Mouse (Mus musculus) liver, embryonic 12.5 days (tissue): Measurements from ENCODE around the gene Snx3. TPM values are rescaled to one million over a fixed set of nuclear protein-coding genes. Genes with fewer than 3 reads are reported as not detected.

Experiments
- ATAC-seq: fragments of 200-750 bp; cut with Nextera tagmentation; 2 replicates; pipeline ENCODE4 v1.8.0; 2017; ENCODE audit warnings: moderate number of reproducible peaks, mild to moderate bottlenecking, moderate library complexity
- H3K27ac ChIP-seq: fragments of 300-500 bp; sonication (generic); 2 replicates; pipeline ENCODE4 v1.5.1; 2016; ENCODE audit warnings: mild to moderate bottlenecking
- H3K27me3 ChIP-seq: fragments of 300-500 bp; sonication (generic); replicated peaks from 2 replicates; pipeline ENCODE4 v1.6.1; 2016; ENCODE audit warnings: mild to moderate bottlenecking, moderate library complexity
- H3K36me3 ChIP-seq: fragments of 300-500 bp; sonication (generic); 2 replicates; pipeline ENCODE4 v1.6.1; 2016; ENCODE audit warnings: mild to moderate bottlenecking, moderate library complexity
- H3K4me1 ChIP-seq: fragments of 300-500 bp; sonication (generic); 2 replicates; pipeline ENCODE4 v1.6.1; 2016
- H3K4me2 ChIP-seq: fragments of 300-500 bp; sonication (generic); 2 replicates; pipeline ENCODE4 v1.6.1; 2016; ENCODE audit warnings: mild to moderate bottlenecking, moderate library complexity
- H3K4me3 ChIP-seq: fragments of 300-500 bp; sonication (generic); 2 replicates; pipeline ENCODE4 v1.5.1; 2016; ENCODE audit warnings: mild to moderate bottlenecking, moderate library complexity
- H3K9ac ChIP-seq: fragments of 300-500 bp; sonication (generic); 2 replicates; pipeline ENCODE4 v1.6.1; 2016; ENCODE audit warnings: mild to moderate bottlenecking, moderate library complexity
- H3K9me3 ChIP-seq: fragments of 300-500 bp; sonication (generic); replicated peaks from 2 replicates; pipeline ENCODE4 v1.6.1; 2016; ENCODE audit warnings: mild to moderate bottlenecking, moderate library complexity
- WGBS: fragments of 180-500 bp; shearing (Covaris S2); methylation state at CpG from one replicate; pipeline ENCODE4 v1.1.7; 2016; ENCODE audit not compliant: insufficient replicate concordance; 5-methylcytosine and 5-hydroxymethylcytosine counted together
- polyA plus RNA-seq: library from polyadenylated mRNA; unstranded; fragments of >200 nt; fragmentation: Nextera tagmentation; extraction: Ambion mirVana; gene quantifications from 2 replicates; pipeline ENCODE4 v1.2.1, GENCODE M21; 2016

Snx3 gene
- polyA plus RNA-seq = 291 and 307 TPM in 2 replicates

DNA sequence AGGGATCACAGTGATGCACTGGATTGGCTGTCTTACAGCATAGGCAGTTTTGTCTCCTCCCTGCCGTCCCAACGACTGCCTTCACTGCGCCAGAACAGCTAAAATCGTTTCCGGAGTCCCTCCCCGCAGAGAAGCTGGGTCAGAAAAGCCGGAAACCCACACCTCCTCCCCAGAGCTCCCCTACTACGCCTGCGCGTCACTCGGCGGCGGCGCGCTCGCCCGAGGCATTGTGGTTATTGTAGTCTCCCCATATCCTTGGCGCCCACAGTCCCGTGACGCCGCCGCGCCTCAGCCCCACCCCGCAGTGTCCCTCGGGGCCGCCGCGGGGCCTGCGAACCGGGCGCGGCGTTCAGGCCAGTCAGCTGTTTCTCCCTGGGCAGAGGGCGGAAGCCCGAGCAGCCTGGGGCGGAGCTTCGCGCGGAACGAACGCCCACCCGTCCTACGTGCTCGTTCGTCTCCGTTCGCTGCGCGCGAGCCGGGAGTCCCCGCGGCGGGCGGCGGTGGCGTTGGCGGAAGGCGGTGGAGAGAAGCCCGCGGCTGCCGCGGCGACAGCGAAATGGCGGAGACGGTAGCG is at the start of gene Snx3:
TSS of gene Snx3 (plus strand) at position 256 of the 574 bp plus-strand sequence.
- Histone ChIP-seq H3K4me3 (peak within 1 kb of the TSS; percentile 98), H3K9ac (peak within 1 kb of the TSS; percentile 99), H3K27me3 (no peaks in the 10 kb centered on the region), H3K27ac (peak within 1 kb of the TSS; percentile 100), H3K4me1 (peaks cover 60% of the 10 kb centered on the region), H3K9me3 (no peaks in the 10 kb centered on the region), H3K36me3 (peaks cover 20% of the 10 kb centered on the region), H3K4me2 (peak within 1 kb of the TSS; percentile 73)
- WGBS = under 1% methylated on average over 67 of the region's 68 CpGs
- peak; percentile 98 for ATAC-seq

DNA sequence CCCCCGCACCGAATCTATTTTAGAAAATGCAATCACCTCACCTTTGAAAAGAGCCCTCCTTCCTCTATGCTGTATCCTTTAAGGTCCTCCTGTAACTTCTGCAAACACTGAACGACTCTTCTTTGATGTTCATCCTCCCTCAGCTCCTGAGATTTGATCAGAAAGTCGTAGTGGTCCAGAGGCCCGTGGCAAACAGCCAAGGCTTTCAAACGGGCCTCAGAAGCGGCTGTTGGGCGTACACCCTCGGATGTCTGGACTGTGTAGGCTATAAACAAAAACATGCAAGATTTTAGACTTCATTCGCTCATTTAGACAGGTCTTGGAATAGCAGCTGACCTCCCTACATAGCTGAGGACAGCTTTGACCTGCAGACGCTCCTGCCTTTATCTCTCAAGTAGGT is 47.6 kb upstream of the Snx3 start:
- Histone ChIP-seq H3K9me3 (no peaks in the 10 kb centered on the region), H3K27me3 (no peaks in the 10 kb centered on the region), H3K4me3 (no peak overlapping the region), H3K4me2 (no peak overlapping the region), H3K9ac (no peak overlapping the region), H3K4me1 (peaks cover 5% of the 10 kb centered on the region; the same call in 1 of the 2 replicates), H3K36me3 (peaks cover 10% of the 10 kb centered on the region), H3K27ac (no peak overlapping the region)
- no peak for ATAC-seq
- 77% methylated on average over 11 of the region's 11 CpGs for WGBS

DNA sequence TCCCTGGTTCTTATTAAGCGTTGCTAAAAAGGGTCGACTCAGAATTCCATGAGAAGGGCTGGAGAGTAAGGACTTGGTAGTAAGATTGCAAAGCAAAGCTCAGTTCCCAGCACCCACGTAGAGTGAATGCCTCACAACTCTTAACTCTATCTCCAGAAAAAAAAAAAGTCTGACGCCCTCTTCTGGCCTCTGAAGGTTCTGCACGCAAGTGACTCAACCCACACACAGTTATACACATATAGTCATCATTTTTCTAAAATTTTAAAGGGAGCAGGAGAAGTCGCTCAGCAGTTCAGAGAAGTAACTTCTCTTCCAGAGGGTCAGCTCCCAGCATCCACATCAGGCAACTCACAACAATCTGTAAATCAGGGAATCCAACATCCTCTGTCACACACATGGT is 47.1 kb upstream of the Snx3 start:
- 81% methylated on average over 6 of the region's 6 CpGs for WGBS
- H3K27ac ChIP-seq = no peak overlapping the region
- H3K27me3 ChIP-seq = no peaks in the 10 kb centered on the region
- no peak overlapping the region for H3K4me2 ChIP-seq
- no peak for ATAC-seq
- H3K9me3 ChIP-seq = no peaks in the 10 kb centered on the region
- no peak overlapping the region for H3K9ac ChIP-seq
- H3K36me3 ChIP-seq = peaks cover 14% of the 10 kb centered on the region
- no peak overlapping the region for H3K4me3 ChIP-seq
- peaks cover 5% of the 10 kb centered on the region; the same call in 1 of the 2 replicates for H3K4me1 ChIP-seq

DNA sequence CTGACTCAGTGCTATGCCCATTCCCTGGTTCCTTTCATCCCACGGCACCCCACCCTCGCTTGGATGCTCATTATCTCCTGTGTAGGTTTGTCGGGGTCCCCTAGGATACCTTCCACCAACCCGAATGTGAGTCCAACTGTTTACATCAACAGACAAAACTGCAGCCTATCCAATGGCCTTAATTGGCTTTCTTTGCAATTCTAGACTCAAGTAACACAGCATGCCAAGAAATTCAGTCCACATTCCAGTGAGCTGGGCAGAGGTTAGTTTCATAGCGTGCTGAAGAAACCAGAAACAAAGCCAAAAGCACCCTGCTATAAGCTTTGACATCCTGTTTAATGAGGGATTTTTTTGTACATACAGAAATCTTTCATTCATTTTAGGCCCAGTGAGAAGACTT is 45.8 kb upstream of the Snx3 start:
- Histone ChIP-seq H3K9me3 (no peaks in the 10 kb centered on the region), H3K4me2 (no peak overlapping the region), H3K4me3 (no peak overlapping the region), H3K27me3 (no peaks in the 10 kb centered on the region), H3K4me1 (peaks cover 5% of the 10 kb centered on the region; the same call in 1 of the 2 replicates), H3K27ac (no peak overlapping the region), H3K9ac (no peak overlapping the region), H3K36me3 (peaks cover 18% of the 10 kb centered on the region)
- no peak for ATAC-seq
- WGBS = 71% methylated on average over 5 of the region's 5 CpGs

DNA sequence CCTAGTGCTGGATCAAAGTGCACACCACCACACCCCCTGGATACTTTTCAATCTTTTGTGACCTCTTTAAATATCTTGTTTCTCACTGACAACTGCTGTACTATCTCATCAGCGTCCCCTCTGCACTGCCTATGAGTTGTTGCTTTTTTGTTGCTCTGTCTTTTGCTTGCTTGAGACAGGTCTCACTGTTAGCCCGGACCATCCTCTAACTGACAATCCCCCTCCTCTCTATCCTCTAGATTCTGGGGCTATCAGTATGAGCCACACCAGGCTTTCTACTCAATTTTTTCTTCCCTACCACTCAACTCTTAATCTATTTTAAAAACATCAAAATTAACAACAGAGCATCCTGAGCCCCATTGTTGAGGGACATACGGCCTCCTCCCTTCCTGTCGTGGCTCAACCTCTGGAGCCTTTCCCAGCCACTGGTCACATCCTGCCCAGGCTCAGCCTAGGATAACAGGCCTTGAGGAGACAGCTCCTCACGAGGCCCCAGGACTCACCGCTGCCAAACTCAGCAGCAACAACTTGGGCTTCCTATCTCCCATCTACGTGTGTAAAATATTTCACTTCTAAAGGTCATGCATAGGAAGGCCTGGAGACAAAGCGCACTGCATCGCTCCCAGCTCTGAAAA is 44.2 kb upstream of the Snx3 start:
- ATAC-seq = no peak
- H3K36me3 ChIP-seq = peaks cover 18% of the 10 kb centered on the region
- no peaks in the 10 kb centered on the region for H3K9me3 ChIP-seq
- WGBS = 57% methylated on average over 9 of the region's 9 CpGs
- no peak overlapping the region for H3K9ac ChIP-seq
- no peak overlapping the region for H3K4me3 ChIP-seq
- H3K27me3 ChIP-seq = no peaks in the 10 kb centered on the region
- peaks cover 5% of the 10 kb centered on the region; the same call in 1 of the 2 replicates for H3K4me1 ChIP-seq
- 0 out of 2 replicates have a peak overlapping the region, but pooled peaks have one; percentile 23 for H3K27ac ChIP-seq
- H3K4me2 ChIP-seq = no peak overlapping the region

DNA sequence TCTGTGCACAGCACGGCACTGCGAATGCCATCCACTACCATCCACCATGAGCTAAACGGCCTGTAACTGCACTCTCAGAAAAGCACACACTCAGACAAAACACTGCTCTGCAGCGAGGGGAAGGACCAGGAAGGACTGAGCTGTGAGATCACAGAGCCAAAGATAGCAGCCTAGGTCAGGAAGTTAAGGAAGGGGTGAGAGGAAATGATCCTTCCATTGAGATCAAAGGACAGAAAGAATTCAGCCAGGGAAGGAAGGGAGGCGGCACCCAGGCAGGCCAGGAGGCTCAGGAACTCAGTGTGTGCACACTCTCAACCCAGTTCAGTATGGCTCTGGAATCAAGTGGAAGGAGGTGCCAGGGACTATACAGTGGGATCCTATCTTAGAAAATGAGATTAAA is 37.6 kb upstream of the Snx3 start:
- no peak overlapping the region for H3K4me2 ChIP-seq
- H3K36me3 ChIP-seq = peaks cover 7% of the 10 kb centered on the region
- WGBS = 39% methylated on average over 5 of the region's 5 CpGs
- H3K9ac ChIP-seq = no peak overlapping the region
- H3K4me1 ChIP-seq = peaks cover 23% of the 10 kb centered on the region
- ATAC-seq = no peak
- no peaks in the 10 kb centered on the region for H3K27me3 ChIP-seq
- H3K27ac ChIP-seq = no peak overlapping the region
- no peak overlapping the region for H3K4me3 ChIP-seq
- no peaks in the 10 kb centered on the region for H3K9me3 ChIP-seq

DNA sequence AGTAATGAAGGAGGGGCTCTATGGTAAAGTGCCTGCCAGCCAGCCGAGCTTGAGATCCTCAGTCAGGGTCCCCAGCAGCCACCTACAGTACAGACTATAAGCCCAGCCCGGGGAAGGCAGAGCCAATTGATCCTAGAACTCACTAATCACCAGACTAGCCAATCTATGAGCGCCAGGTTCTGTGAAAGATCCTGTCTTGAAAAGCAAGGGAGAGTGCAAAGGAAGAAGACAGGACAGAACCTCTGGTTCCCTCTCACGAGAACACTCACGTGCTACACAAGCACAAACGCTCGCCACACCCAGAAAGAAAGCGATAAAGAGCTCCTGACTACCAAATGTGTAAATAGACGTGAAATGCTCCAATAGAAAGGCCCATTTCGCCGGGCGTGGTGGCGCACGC is 37.0 kb upstream of the Snx3 start:
- 60% methylated on average over 14 of the region's 14 CpGs for WGBS

DNA sequence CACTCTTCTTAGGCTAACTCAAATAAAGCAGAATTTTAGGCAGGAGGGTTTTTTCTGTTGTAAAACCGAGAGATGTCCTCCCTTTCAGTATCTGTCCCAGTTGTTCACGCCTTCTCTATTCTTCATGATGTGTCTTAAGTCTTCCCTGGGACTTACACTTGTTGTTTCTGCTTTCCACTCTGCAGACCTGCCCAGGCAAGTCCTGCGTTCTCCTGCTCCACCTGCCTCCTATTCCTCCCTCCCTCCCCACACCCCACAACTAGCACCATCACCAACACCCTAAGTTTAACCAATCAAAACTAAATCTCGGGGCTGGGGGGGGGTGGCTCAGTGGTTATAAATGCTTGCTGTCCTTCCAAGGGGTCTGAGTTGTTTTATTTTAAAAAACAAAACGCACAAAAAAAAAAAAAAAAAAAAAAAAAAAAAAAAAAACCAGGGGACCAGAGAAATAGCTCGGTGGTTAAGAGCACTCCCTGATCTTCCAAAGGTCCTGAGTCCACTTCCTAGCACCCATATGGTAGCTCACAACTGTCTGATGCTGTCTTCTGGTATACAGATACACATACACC is 26.8 kb upstream of the Snx3 start:
- H3K4me3 ChIP-seq = no peak overlapping the region
- H3K9me3 ChIP-seq = 0 out of 2 replicates have a peak, but pooled peaks cover 3% of the 10 kb centered on the region
- WGBS = 65% methylated on average over 6 of the region's 6 CpGs
- no peak overlapping the region for H3K4me2 ChIP-seq
- no peaks in the 10 kb centered on the region for H3K27me3 ChIP-seq
- peaks cover 14% of the 10 kb centered on the region for H3K36me3 ChIP-seq
- no peak overlapping the region for H3K27ac ChIP-seq
- no peak overlapping the region for H3K9ac ChIP-seq
- no peak for ATAC-seq
- peaks cover 31% of the 10 kb centered on the region for H3K4me1 ChIP-seq

More for the DNA sequence above, 37.0 kb upstream of the Snx3 start:
- Histone ChIP-seq H3K36me3 (peaks cover 3% of the 10 kb centered on the region), H3K9ac (no peak overlapping the region), H3K27ac (no peak overlapping the region), H3K9me3 (no peaks in the 10 kb centered on the region), H3K27me3 (no peaks in the 10 kb centered on the region), H3K4me3 (no peak overlapping the region), H3K4me2 (no peak overlapping the region), H3K4me1 (peaks cover 23% of the 10 kb centered on the region)
- ATAC-seq = no peak

DNA sequence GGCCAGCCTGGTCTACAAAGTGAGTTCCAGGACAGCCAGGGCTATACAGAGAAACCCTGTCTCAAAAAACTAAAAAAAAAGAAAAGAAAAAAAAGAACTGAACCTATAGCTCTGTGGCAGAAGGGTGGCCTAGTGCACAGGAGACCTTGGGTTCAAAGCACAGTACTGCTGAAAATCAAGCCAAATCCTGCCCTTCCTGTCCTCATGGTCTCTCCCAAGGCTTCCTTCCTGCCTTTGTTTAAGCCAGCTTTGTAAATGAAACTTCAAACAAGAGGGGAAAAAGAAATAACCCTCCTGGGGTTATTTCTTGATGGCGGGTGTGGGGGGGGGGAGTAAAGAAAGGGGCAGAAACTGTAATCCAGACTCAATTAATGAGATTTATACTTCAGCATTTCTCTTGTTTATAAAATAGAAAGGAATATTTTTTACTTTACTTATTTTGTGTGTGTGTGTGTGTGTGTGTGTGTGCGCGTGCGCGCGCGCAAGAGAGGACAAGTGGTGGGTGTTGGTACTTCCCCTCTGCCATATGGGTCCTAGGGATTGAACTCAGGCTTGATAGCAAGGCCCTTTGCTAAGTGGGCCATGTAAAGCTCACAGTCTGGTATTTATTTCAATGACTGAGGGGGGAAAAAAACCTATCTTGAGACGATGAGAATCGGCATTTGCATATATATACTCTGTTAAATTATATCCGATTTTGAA is 24.9 kb upstream of the Snx3 start:
- 0 out of 2 replicates have a peak overlapping the region, but pooled peaks have one; percentile 98 for H3K27ac ChIP-seq
- no peaks in the 10 kb centered on the region for H3K27me3 ChIP-seq
- ATAC-seq = no peak
- peak overlapping the region; percentile 80 for H3K4me2 ChIP-seq
- 90% methylated on average over 10 of the region's 10 CpGs for WGBS
- H3K9ac ChIP-seq = no peak overlapping the region
- H3K36me3 ChIP-seq = peaks cover 8% of the 10 kb centered on the region
- peaks cover 49% of the 10 kb centered on the region for H3K4me1 ChIP-seq
- H3K4me3 ChIP-seq = no peak overlapping the region
- H3K9me3 ChIP-seq = 0 out of 2 replicates have a peak, but pooled peaks cover 3% of the 10 kb centered on the region

DNA sequence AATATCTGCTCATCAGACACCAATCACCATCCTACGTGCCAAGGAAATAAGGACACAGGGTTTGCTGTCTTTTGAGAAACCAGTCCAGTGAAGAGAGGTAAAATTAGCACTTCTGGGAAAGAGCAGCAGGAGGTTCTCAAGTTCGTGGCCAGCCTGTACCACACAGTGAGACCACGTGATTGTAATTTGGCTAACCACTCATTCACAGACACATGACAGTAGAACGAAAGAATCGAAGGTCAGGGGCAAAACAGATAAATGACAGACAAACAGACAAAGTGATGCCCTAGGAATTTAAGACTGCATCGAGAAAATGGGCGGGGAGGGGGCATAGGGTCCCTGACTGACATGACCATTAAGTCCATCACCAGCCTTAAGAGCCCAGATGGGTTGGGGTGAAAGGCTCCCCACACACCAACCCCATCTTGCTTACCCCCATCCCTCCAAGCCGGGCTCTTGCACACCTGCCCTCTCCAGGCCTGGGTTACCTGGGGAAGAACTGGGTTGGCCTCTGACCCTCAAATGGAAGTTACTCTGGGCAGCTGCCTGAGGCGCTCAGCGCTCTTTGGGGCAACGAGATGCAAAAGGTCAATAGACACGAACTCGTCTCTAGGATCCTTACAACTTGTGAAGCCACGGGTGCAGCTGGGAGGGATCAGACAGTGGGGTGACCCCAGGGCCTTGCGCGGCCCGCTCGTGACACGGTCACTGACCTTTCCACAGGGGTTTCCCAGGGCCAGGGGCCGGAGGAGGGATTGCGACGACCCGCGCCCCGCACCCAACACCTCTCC is 24.1 kb upstream of the Snx3 start:
- 8% methylated on average over 25 of the region's 25 CpGs for WGBS
- no peak; the same call in 1 of the 2 replicates for ATAC-seq

DNA sequence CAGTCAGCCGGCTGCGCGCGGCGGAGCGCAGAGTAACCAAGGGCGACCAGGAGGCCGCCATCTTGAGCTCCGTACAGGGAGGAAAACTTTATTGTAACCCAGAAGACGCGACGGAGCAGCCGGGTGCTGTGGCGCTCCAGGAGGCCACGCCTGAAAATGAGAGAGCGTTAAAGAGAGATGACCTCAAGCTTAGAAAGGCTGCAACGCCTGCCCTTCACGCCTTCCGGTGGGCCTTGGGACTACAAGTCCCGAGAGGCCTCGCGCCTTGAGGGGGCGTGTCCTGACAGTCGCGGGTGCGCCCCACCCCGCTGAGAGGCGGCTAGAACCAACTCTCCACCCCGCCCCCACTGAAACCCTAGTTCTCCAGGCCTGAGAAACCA is 23.5 kb upstream of the Snx3 start, which contains the start of gene Afg1l:
TSS of gene Afg1l (minus strand) at position 225 of the 380 bp plus-strand sequence.
- H3K27ac ChIP-seq = peak within 1 kb of the TSS; percentile 98
- H3K9ac ChIP-seq = peak within 1 kb of the TSS; percentile 88
- H3K27me3 ChIP-seq = no peaks in the 10 kb centered on the region
- peak within 1 kb of the TSS; percentile 80 for H3K4me2 ChIP-seq
- H3K4me3 ChIP-seq = peak within 1 kb of the TSS; percentile 80
- WGBS = 2% methylated on average over 29 of the region's 29 CpGs
- peaks cover 59% of the 10 kb centered on the region for H3K4me1 ChIP-seq
- H3K36me3 ChIP-seq = no peaks in the 10 kb centered on the region
- no peaks in the 10 kb centered on the region for H3K9me3 ChIP-seq
- ATAC-seq = peak; percentile 93

More for the DNA sequence above, 24.1 kb upstream of the Snx3 start:
- Histone ChIP-seq H3K4me2 (peak overlapping the region; percentile 80), H3K27me3 (no peaks in the 10 kb centered on the region), H3K27ac (peak overlapping the region; percentile 98), H3K36me3 (peaks cover 5% of the 10 kb centered on the region), H3K9me3 (0 out of 2 replicates have a peak, but pooled peaks cover 3% of the 10 kb centered on the region), H3K4me3 (peak overlapping the region; percentile 80), H3K9ac (peak overlapping the region; percentile 88), H3K4me1 (peaks cover 57% of the 10 kb centered on the region)
